Mouse (Mus musculus) testis, adult 10 weeks (tissue): ENCODE data around the gene Fam3b. TPM values are rescaled to one million over a fixed set of nuclear protein-coding genes. Genes with fewer than 3 reads are reported as not detected.

Experiments
- polyA plus RNA-seq: library from polyadenylated mRNA; stranded (reverse); fragments of 350-450 nt; fragmentation: Illumina TruSeq; extraction: RNeasy Lipid Tissue Mini Kit (QIAGEN cat#74804); gene quantifications from one replicate; pipeline ENCODE4 v1.2.3, GENCODE M21; 2014; ENCODE audit warnings: low read depth, low replicate concordance

Fam3b gene
- 63.6 TPM for polyA plus RNA-seq

DNA sequence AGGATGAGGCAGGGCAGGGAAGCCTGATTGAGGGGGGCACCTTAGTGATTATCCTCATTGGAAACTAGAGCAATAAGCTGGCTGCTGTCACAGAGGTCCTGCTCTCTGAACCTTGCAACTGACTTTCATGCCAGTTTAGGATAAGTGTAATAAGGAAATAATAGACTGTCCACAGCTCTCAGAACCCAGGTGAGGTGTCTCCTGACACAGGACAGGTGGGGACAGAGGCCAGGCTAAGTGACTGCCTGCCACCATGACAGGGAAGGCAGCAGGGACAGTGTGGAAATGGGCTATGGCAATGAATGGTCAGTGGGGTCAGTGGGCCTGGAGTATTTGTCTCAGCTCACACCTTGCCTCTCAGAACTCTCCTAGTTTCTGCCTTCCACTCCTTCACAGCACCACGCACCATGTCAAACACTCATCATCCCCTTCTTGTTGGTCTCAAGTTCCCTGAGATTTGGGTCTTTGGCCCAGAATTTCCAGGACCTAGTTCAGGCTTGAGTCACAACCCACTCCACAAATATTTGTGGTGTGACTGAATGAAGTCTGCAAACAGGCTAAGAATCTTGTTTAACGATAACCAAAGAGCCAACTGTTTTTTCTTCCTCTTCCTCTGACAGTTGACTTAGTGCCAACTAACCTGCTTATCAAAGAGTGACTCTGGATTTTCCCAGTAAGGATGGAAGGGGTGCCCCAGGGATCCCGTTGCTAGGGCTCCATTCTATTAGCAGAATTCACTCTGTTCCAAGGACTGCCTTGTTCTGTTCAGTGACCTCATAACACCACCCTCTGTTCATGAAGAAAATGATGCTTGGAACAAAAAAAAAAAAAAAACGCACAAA, at the start of gene Fam3b:
Gene Fam3b, minus strand, starts transcription at position 718 of the 842 bp plus-strand sequence.

DNA sequence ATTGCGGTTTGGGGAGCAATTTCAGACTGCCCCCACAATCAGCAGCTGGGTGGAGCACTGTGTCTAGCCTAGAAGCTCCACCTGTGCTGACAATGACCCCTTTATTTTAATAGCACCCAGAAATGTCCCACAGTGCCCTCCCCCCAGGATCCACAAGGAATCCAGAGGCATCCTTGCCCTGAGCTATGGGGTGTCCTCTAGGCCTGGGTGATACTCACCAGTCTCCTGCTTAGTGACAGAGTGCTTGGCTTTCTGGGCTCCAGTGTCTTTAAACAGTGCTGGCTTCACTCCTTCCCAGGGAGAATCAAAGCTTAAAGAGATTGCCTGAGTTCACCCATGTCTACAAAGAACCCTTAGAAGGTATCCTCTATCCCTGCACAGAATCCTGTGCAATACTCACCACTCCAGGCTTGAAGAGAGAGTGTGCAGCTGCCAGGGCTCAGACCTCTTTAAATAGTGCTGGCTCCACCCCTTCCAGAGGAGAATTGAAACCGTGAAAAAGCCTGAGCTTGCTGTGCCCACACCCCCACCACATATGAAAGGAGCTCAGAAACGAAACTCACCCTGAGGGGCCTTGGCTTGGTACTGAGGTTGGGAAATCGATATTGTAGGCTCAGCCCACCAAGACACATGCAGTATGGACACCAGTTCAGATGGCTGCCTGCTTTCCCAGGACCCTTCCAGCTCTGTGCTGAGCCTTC, 52.0 kb downstream of the Fam3b start, which contains the start of gene Mx1:
Gene Mx1, minus strand, starts transcription at position 427 of the 701 bp plus-strand sequence.

Other genes with a start within 250 kb of the Fam3b start
- gene Bace2, start 158.1 kb downstream of the Fam3b start, polyA plus RNA-seq, result 1.1 TPM
- 3.4 TPM for gene Mx1, start 51.9 kb downstream of the Fam3b start, polyA plus RNA-seq
- gene Tmprss2, start 96.4 kb upstream of the Fam3b start, polyA plus RNA-seq, result 0.34 TPM
- 1.0 TPM for gene Ripk4, start 249.0 kb upstream of the Fam3b start, polyA plus RNA-seq